Comparison of ENCODE assay signal across 9 mouse cellular contexts in genomic region chr4:150461427-150462189, GRCm38 (mm10).
DNase-seq lines count a peak whose midpoint lies in the region; ATAC-seq and TF ChIP-seq lines count a peak whose summit lies in the region.
"Had no signal": no experiment of that assay in that cellular context is flagged by ENCODE, and none has a peak within 500 bp of the region (broad histone marks: within the 10 kb centered on the region; RNA-seq: fewer than 3 reads in every experiment).

No protein-coding gene starts in this region.

- no peak for ATAC-seq in heart, embryonic 15.5 days (replicated peaks; ENCODE audit: insufficient number of reproducible peaks, insufficient read depth, low FRiP score, low read depth)
- ATAC-seq in granulocyte monocyte progenitor cell, adult 5-6 weeks (replicated peaks; ENCODE audit: poor library complexity, severe bottlenecking): peak; percentile 33; the same call in 1 of the 2 replicates
- ATAC-seq in midbrain, embryonic 11.5 days (ENCODE audit: low FRiP score): peak; percentile 73

- H3K9ac ChIP-seq in heart, embryonic 15.5 days: no peak overlapping the region
- no peak overlapping the region for H3K9ac ChIP-seq in midbrain, embryonic 11.5 days (ENCODE audit: low read length)

- no peak for DNase-seq in heart, adult 11 months
- peak; percentile 88 for DNase-seq in MEL-GATA-1-ER (ENCODE audit: extremely low read depth, low read depth)
- peak; percentile 87 for DNase-seq in midbrain, embryonic 11.5 days (ENCODE audit: low spot score, missing footprints)
- DNase-seq in ovary, postnatal 14 days (ENCODE audit: low spot score): no peak
- no peak for DNase-seq in cerebellum, adult 2 months
- DNase-seq in right cerebral cortex, postnatal 4 days: no peak
- DNase-seq: thymus, adult 2 months had no signal

- H3K4me3 ChIP-seq in heart, embryonic 15.5 days: no peak overlapping the region
- H3K4me3 ChIP-seq in midbrain, embryonic 11.5 days (ENCODE audit: low read depth, low read length): no peak overlapping the region
- no peak overlapping the region for H3K4me3 ChIP-seq in cerebellum, adult 2 months (replicated peaks; ENCODE audit: insufficient read depth, low read depth, low read length)

- no peak for TF ChIP-seq POLR2A in cerebellum, adult 2 months (IDR thresholded peaks at IDR 0.05; ENCODE audit: borderline replicate concordance, insufficient read depth, low read length)

- peaks cover 71% of the 10 kb centered on the region for H3K4me1 ChIP-seq in heart, embryonic 15.5 days (replicated peaks)
- H3K4me1 ChIP-seq in midbrain, embryonic 11.5 days (ENCODE audit: control insufficient read depth, insufficient read depth, low read length): peaks cover 33% of the 10 kb centered on the region
- peaks cover 16% of the 10 kb centered on the region for H3K4me1 ChIP-seq in cerebellum, adult 2 months (ENCODE audit: control insufficient read depth, insufficient read depth, low read length)

- H3K27ac ChIP-seq in heart, embryonic 15.5 days: peak overlapping the region; percentile 40
- H3K27ac ChIP-seq in midbrain, embryonic 11.5 days (ENCODE audit: low read depth, low read length): no peak overlapping the region
- no peak overlapping the region for H3K27ac ChIP-seq in cerebellum, adult 2 months (ENCODE audit: insufficient read depth, low read length)

- no peaks in the 10 kb centered on the region for H3K9me3 ChIP-seq in heart, embryonic 15.5 days (replicated peaks)
- H3K9me3 ChIP-seq in midbrain, embryonic 11.5 days (ENCODE audit: control insufficient read depth, low read length): no peaks in the 10 kb centered on the region

- no peaks in the 10 kb centered on the region for H3K36me3 ChIP-seq in heart, embryonic 15.5 days
- no peaks in the 10 kb centered on the region for H3K36me3 ChIP-seq in midbrain, embryonic 11.5 days (ENCODE audit: control insufficient read depth, insufficient read depth, low read length)

- no peaks in the 10 kb centered on the region for H3K27me3 ChIP-seq in heart, embryonic 15.5 days
- no peaks in the 10 kb centered on the region for H3K27me3 ChIP-seq in midbrain, embryonic 11.5 days (ENCODE audit: control insufficient read depth, insufficient read depth, low read length)
- H3K27me3 ChIP-seq in cerebellum, adult 2 months (ENCODE audit: control insufficient read depth, insufficient read depth, low read length): no peaks in the 10 kb centered on the region

- no peak for TF ChIP-seq CTCF in cerebellum, adult 2 months (IDR thresholded peaks at IDR 0.05; ENCODE audit: borderline replicate concordance, insufficient read depth, low read depth, low read length)

- 25% methylated on average over 6 of the region's 6 CpGs for WGBS in heart, embryonic 15.5 days
- WGBS in midbrain, embryonic 11.5 days: 17% methylated on average over 6 of the region's 6 CpGs
- WGBS in cerebellum, adult 2 months: 36% methylated on average over 6 of the region's 6 CpGs

- no peak overlapping the region for H3K4me2 ChIP-seq in heart, embryonic 15.5 days
- no peak overlapping the region for H3K4me2 ChIP-seq in midbrain, embryonic 11.5 days

Comparison
In these comparisons a context has a peak if more than half of its experiments do, and no peak if none do; other contexts are left out.
1. DNase-seq: peak in MEL-GATA-1-ER (single experiment) and midbrain, embryonic 11.5 days (single experiment); none in heart, adult 11 months (single experiment), ovary, postnatal 14 days (single experiment), cerebellum, adult 2 months (0 of 2) and right cerebral cortex, postnatal 4 days (single experiment).